Mouse (Mus musculus): Measurements from ENCODE around the gene Flot1.

- TF ChIP-seq CTCF (IDR thresholded peaks at IDR 0.05; ENCODE audit: low read depth, low read length) (no peak), POLR2AphosphoS5 (IDR thresholded peaks at IDR 0.05; ENCODE audit: insufficient replicate concordance, low read depth, low read length) (no peak), GATA1 (IDR thresholded peaks at IDR 0.05; ENCODE audit: borderline replicate concordance, low read length) (no peak), TAL1 (conservative IDR thresholded peaks at IDR 0.05; ENCODE audit: low read depth, low read length) (peak; percentile 75), GATA2 (IDR thresholded peaks at IDR 0.05; ENCODE audit: borderline replicate concordance, low read depth, low read length) (no peak)
These were observed 2.2 kb downstream of the Flot1 start for GRCm38 (mm10) chr17:35825109-35825850.

All from G1E (cell line).